Mouse (Mus musculus): ENCODE results near the gene Hp1bp3. TPM values are rescaled to one million over a fixed set of nuclear protein-coding genes. Genes with fewer than 3 reads are reported as not detected.

Hp1bp3 gene
- total RNA-seq, 2 experiments from 2014 or later: 93.7 to 102 TPM

Other genes with a start within 250 kb of the Hp1bp3 start
- gene Eif4g3, start 223.3 kb upstream of the Hp1bp3 start, total RNA-seq (2021): 10 to 100 TPM; 57.8 to 59.2 TPM
- under 1 TPM; 0.29 to 0.36 TPM for gene Sh2d5, start 34.1 kb downstream of the Hp1bp3 start, total RNA-seq (2021)
- gene Kif17, start 34.1 kb downstream of the Hp1bp3 start, total RNA-seq (2021): under 1 TPM; 0.14 to 0.23 TPM
- gene Ddost, start 88.4 kb downstream of the Hp1bp3 start, total RNA-seq (2021): 100 to 1,000 TPM; 104 to 105 TPM
- gene Pink1, start 110.0 kb downstream of the Hp1bp3 start, total RNA-seq (2021): 100 to 1,000 TPM; 163 to 177 TPM
- 1 to 10 TPM; 5.9 to 6.9 TPM for gene Cda, start 151.7 kb downstream of the Hp1bp3 start, total RNA-seq (2021)
- not detected for gene Fam43b, start 180.2 kb downstream of the Hp1bp3 start, total RNA-seq (2021)
- gene Mul1, start 218.4 kb downstream of the Hp1bp3 start, total RNA-seq (2021): 10 to 100 TPM; 55.2 to 62.7 TPM
- gene Camk2n1, start 238.0 kb downstream of the Hp1bp3 start, total RNA-seq (2021): 1 to 10 TPM; 6.8 to 8.0 TPM